Mouse (Mus musculus): ENCODE data around the gene Olfr574.

- TF ChIP-seq USF1 (IDR thresholded peaks at IDR 0.05; ENCODE audit: low read depth, low read length) (no peak), CTCF (IDR thresholded peaks at IDR 0.05 in 2 of 3, conservative IDR thresholded peaks at IDR 0.05 in 1 of 3; ENCODE audit: control insufficient read depth in 1 of 3, insufficient read depth in 1 of 3, low read depth in 2 of 3, low read length in 3 of 3, poor library complexity in 1 of 3, severe bottlenecking in 1 of 3) (no peak), USF2 (IDR thresholded peaks at IDR 0.05; ENCODE audit: borderline replicate concordance in 1 of 2, insufficient read depth in 1 of 2, low read depth in 1 of 2, low read length in 2 of 2) (no peak), MYC (IDR thresholded peaks at IDR 0.05; ENCODE audit: low read depth, low read length) (no peak), POLR2A (IDR thresholded peaks at IDR 0.05; ENCODE audit: control insufficient read depth in 1 of 2, insufficient read depth in 1 of 2, low read depth in 1 of 2, low read length in 2 of 2, poor library complexity in 1 of 2) (no peak), MAX (IDR thresholded peaks at IDR 0.05; ENCODE audit: low read length) (no peak), GATA1 (IDR thresholded peaks at IDR 0.05; ENCODE audit: low read depth, low read length) (no peak), TCF12 (IDR thresholded peaks at IDR 0.05; ENCODE audit: low read depth, low read length) (no peak), POLR2AphosphoS5 (IDR thresholded peaks at IDR 0.05; ENCODE audit: borderline replicate concordance, low read depth, low read length) (no peak), EP300 (IDR thresholded peaks at IDR 0.05; ENCODE audit: low read depth in 1 of 2, low read length in 2 of 2) (no peak)
These were observed 4.8 kb upstream of the Olfr574 start for GRCm38 (mm10) chr7:102943417-102943816.

Measured in MEL (cell line).